Mouse (Mus musculus) liver, postnatal 0 days (tissue): ENCODE results near the gene Camta1. TPM values are rescaled to one million over a fixed set of nuclear protein-coding genes. Genes with fewer than 3 reads are reported as not detected.

ENCODE experiments used
- ATAC-seq: fragments of 200-750 bp; cut with Nextera tagmentation; 2 replicates; pipeline ENCODE4 v1.8.0; 2017; ENCODE audit warnings: mild to moderate bottlenecking, moderate library complexity
- DNase-seq: peaks from one replicate; pipeline ENCODE4 v3.0.0-alpha.2; 2016
- H3K27ac ChIP-seq: fragments of 300-500 bp; sonication (generic); 2 replicates; pipeline ENCODE4 v1.5.1; 2014; ENCODE audit warnings: antibody characterized with exemption, moderate library complexity, mild to moderate bottlenecking, low read depth
- H3K27me3 ChIP-seq: fragments of 300-500 bp; sonication (generic); 2 replicates; pipeline ENCODE4 v1.6.1; 2014; ENCODE audit warnings: low read length, control low read depth, mixed read lengths; ENCODE audit not compliant: insufficient read depth
- H3K36me3 ChIP-seq: fragments of 300-500 bp; sonication (generic); replicated peaks from 2 replicates; pipeline ENCODE4 v1.6.1; 2014; ENCODE audit warnings: mild to moderate bottlenecking, control low read depth, low read length, moderate library complexity, mixed read lengths; ENCODE audit not compliant: insufficient read depth
- H3K4me1 ChIP-seq: fragments of 300-500 bp; sonication (generic); 2 replicates; pipeline ENCODE4 v1.6.1; 2014; ENCODE audit warnings: antibody characterized with exemption, mild to moderate bottlenecking, control low read depth; ENCODE audit not compliant: insufficient read depth
- H3K4me2 ChIP-seq: fragments of 300-500 bp; sonication (generic); 2 replicates; pipeline ENCODE4 v1.6.1; 2014; ENCODE audit warnings: low read depth, mild to moderate bottlenecking, low read length, moderate library complexity, mixed read lengths
- H3K4me3 ChIP-seq: fragments of 300-500 bp; sonication (generic); 2 replicates; pipeline ENCODE4 v1.5.1; 2014; ENCODE audit warnings: low read depth, low read length
- H3K9ac ChIP-seq: fragments of 300-500 bp; sonication (generic); replicated peaks from 2 replicates; pipeline ENCODE4 v1.6.1; 2014; ENCODE audit warnings: mild to moderate bottlenecking, moderate library complexity
- H3K9me3 ChIP-seq: fragments of 300-500 bp; sonication (generic); 2 replicates; pipeline ENCODE4 v1.6.1; 2016; ENCODE audit warnings: mild to moderate bottlenecking, control low read depth, low read length, mixed read lengths
- CTCF ChIP-seq: sonication (generic); IDR thresholded peaks from 2 replicates; pipeline ENCODE4 v1.5.1; 2016; ENCODE audit warnings: antibody characterized with exemption, low read depth
- EP300 ChIP-seq: IDR thresholded peaks from 2 replicates; pipeline ENCODE4 v1.6.1; 2016; ENCODE audit warnings: antibody characterized with exemption, low read depth, mild to moderate bottlenecking
- WGBS: fragments of 180-500 bp; shearing (Covaris S2); extraction: QIAGEN DNeasy Blood & Tissue Kit; methylation state at CpG from one replicate; pipeline ENCODE4 v1.1.7; 2014; ENCODE audit not compliant: insufficient replicate concordance; 5-methylcytosine and 5-hydroxymethylcytosine counted together
- polyA plus RNA-seq: library from polyadenylated mRNA; unstranded; fragments of >200 nt; fragmentation: Nextera tagmentation; extraction: Ambion mirVana; gene quantifications from 2 replicates; pipeline ENCODE4 v1.2.1, GENCODE M21; 2015

The Camta1 gene
- polyA plus RNA-seq, 1 experiment from 2014 or later, result 48.3 TPM

DNA sequence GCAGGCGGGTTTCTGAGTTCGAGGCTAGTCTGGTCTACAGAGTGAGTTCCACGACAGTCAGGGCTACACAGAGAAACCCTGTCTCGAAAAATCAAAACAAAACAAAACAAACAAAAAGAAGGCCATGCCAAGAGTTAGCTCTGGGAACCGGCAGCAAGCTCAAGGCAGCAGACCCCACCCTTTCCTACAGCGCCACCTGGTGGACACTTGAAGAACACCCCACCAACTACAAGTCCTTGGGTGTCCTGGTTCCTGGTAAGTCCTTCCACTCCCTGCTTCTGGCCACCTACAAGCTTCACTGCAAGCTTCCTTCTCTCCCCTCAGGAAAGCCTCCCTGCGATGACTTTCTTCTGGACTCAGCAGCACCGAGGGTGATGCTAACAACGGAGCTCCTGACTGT is 960.0 kb downstream of the Camta1 start:
- no peak overlapping the region for H3K27ac ChIP-seq
- no peak overlapping the region for H3K9ac ChIP-seq
- H3K4me2 ChIP-seq, result no peak overlapping the region
- 47% methylated on average over 9 of the region's 9 CpGs for WGBS
- no peaks in the 10 kb centered on the region for H3K4me1 ChIP-seq
- H3K9me3 ChIP-seq, result no peaks in the 10 kb centered on the region
- DNase-seq (peak; percentile 85), ATAC-seq (peak; percentile 41; the same call in 1 of the 2 replicates)
- no peak overlapping the region for H3K4me3 ChIP-seq
- TF ChIP-seq CTCF (peak; percentile 92), EP300 (no peak)
- H3K36me3 ChIP-seq, result peaks cover 61% of the 10 kb centered on the region
- H3K27me3 ChIP-seq, result no peaks in the 10 kb centered on the region

DNA sequence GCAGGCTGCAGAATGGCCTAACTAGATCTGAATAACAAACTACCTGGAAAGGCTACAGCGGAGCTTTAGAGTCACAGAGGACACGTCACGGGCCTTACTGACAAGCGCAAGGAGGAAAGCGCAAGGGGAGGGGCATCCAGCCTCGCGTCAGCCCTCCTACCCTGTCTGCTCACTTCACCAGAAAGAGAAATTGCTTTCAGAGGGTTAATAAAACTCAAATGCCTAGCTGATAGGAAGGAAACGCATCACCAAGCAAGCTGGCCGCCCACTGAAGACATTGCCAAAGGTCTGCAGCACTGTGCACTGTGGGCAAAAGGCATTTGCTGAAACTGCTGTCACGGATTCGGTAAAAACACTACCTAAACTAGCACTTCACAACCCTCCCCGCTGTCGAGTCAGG is 961.2 kb downstream of the Camta1 start:
- H3K36me3 ChIP-seq, result peaks cover 56% of the 10 kb centered on the region
- 94% methylated on average over 13 of the region's 13 CpGs for WGBS

DNA sequence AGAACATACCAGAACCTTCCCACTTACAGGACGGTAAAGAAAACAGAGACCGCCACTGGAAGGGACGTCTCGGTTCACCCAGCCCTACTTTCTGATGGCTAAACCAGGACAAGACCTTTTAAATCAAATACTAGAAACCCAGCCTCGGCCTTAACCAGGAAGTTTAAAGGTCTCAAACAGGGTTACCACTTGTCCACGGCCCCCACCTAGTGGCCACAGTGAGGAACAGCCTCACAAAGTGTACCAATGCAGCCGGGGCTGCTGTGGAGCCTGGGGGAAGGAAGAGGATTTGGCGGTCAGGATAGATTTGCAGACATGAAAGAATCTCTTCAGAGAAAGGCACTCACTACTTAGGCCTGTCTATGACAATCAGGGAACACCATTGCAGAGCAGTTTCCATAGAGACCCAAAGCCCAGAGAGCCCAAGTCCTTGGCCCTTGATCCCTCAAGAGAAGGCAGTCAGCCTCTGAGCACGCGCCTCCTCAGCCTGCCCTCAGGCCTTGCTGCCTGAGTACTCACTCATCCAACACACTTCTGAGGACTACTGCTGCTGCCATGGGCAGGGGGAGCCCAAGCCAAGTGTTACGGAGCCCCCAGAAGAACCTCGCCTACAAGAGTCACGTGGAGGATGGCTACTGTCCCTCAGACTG is 962.8 kb downstream of the Camta1 start:
- 51% methylated on average over 13 of the region's 13 CpGs for WGBS
- peak; percentile 95 for TF ChIP-seq CTCF
- TF ChIP-seq EP300, result no peak
- H3K9me3 ChIP-seq, result no peaks in the 10 kb centered on the region
- no peaks in the 10 kb centered on the region for H3K4me1 ChIP-seq
- no peak overlapping the region for H3K27ac ChIP-seq
- H3K27me3 ChIP-seq, result no peaks in the 10 kb centered on the region
- peaks cover 47% of the 10 kb centered on the region for H3K36me3 ChIP-seq
- no peak overlapping the region for H3K4me2 ChIP-seq
- H3K4me3 ChIP-seq, result no peak overlapping the region
- no peak overlapping the region for H3K9ac ChIP-seq
- DNase-seq, result peak; percentile 80
- ATAC-seq, result peak; percentile 72

More for the DNA sequence above, 961.2 kb downstream of the Camta1 start:
- Histone ChIP-seq H3K4me2 (no peak overlapping the region), H3K4me1 (no peaks in the 10 kb centered on the region), H3K9me3 (no peaks in the 10 kb centered on the region), H3K4me3 (no peak overlapping the region), H3K9ac (no peak overlapping the region), H3K27ac (no peak overlapping the region), H3K27me3 (no peaks in the 10 kb centered on the region)
- TF ChIP-seq EP300 (no peak), CTCF (no peak)
- DNase-seq (no peak), ATAC-seq (no peak)

DNA sequence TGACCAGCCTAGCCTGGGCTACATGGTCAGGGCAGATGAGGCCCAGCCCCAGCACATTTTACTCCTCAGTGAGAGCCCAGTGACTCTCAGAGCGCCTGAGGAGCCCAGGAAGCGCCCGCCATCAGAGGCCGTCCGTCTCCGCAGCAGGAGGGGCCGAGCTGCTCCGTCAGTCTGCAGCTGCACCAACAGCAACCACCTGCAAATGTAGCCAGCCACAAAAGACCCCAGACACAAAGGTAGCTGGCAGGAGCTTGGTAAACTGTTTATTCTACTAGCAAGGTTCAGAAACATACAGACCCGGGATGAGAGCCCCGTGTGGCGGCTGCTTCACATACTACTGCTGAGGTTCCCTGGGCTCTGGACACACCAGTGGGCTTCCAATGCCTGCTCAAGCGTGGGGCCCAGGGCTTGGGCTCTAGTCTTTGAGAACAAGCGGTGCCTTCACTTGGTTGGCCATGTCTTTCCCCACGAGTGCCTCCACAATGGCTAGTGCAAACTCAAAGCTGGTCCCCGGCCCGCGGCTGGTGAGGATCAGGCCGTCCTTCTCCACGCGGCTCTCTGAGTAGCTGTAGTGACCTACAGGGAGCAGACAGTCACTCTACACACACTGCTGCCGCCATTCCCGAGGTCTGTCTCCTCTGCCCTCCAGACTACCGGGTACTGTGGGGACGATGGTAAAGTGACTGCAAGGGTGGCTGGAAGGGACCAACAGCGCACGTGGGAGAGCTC is 964.6 kb downstream of the Camta1 start:
- Histone ChIP-seq H3K9me3 (no peaks in the 10 kb centered on the region), H3K4me2 (no peak overlapping the region), H3K27ac (no peak overlapping the region), H3K9ac (no peak overlapping the region), H3K4me1 (no peaks in the 10 kb centered on the region), H3K4me3 (no peak overlapping the region), H3K36me3 (peaks cover 38% of the 10 kb centered on the region), H3K27me3 (no peaks in the 10 kb centered on the region)
- ATAC-seq (no peak), DNase-seq (no peak)
- TF ChIP-seq EP300 (no peak), CTCF (no peak)
- 91% methylated on average over 26 of the region's 26 CpGs for WGBS

DNA sequence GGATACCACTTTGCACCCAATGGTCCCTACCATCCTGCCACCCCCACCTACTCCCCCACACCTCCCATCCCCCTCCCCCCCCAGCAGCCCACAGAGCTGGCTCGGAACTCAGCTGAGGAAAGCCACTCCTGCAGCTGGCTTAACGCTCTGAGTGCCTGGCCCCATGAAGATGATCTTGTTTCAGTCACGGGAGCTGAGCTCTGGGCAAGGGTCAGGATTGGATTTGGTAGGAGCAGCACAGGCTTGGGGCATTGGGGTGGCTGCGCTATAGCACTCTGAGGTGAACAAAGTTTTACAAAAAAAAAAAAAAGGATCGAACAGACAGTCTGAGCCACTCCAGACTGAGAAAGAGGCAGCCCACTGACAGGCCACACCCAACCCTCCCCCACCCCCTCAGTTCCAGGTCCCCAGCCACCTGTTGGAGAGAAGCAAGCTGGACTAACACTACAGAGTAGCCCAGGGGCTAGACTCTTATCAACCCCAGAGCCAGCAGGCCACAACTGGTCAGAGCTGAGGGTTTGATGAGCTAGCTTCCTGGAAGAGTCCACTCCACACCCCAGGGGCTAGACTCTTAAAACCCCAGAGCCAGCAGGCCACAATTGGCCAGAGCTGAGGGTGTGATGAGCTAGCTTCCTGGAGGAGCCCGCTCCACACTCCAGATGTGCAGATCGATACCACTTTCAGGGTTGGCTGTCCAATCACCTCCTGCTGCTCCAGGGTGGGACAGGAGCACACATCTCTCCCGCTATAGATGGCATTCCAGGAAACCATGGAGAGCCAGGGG is 966.8 kb downstream of the Camta1 start:
- peak; percentile 7; the same call in 1 of the 2 replicates for ATAC-seq
- Histone ChIP-seq H3K4me1 (peaks cover 5% of the 10 kb centered on the region), H3K27ac (no peak overlapping the region), H3K9me3 (no peaks in the 10 kb centered on the region), H3K9ac (no peak overlapping the region; the same call in 1 of the 2 replicates), H3K36me3 (peaks cover 24% of the 10 kb centered on the region), H3K27me3 (no peaks in the 10 kb centered on the region), H3K4me2 (no peak overlapping the region), H3K4me3 (no peak overlapping the region)
- 55% methylated on average over 8 of the region's 8 CpGs for WGBS
- DNase-seq, result no peak
- TF ChIP-seq EP300 (no peak), CTCF (no peak)

DNA sequence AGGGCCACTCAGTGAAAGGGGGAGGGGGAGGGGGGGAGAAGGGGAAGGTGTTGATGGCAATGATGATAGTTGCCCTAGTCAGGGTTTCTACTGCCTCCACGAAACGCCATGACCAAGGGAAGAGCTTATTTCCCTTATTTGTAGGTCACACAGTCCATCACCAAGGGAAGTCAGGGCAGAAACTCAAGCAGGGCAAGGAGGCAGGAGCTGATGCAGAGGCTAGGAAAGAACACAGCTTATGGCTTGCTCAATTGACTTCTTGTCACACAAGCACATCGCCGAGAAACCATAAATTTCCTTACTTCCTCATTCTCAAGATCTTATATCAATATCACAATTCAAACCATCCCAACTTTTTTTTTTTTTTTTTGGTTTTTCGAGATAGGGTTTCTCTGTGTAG is 970.4 kb downstream of the Camta1 start:
- Histone ChIP-seq H3K9ac (no peak overlapping the region), H3K9me3 (no peaks in the 10 kb centered on the region), H3K4me1 (peaks cover 10% of the 10 kb centered on the region), H3K4me2 (no peak overlapping the region), H3K36me3 (no peaks in the 10 kb centered on the region), H3K4me3 (no peak overlapping the region), H3K27ac (no peak overlapping the region), H3K27me3 (no peaks in the 10 kb centered on the region)
- DNase-seq (no peak), ATAC-seq (no peak)
- TF ChIP-seq CTCF (no peak), EP300 (no peak)
- WGBS, result 47% methylated on average over 5 of the region's 5 CpGs
